Mouse (Mus musculus): ENCODE results near the gene Ankrd24. TPM values are rescaled to one million over a fixed set of nuclear protein-coding genes. Genes with fewer than 3 reads are reported as not detected.
"Not testable (repeated sequence)": the region's sequence is repeated elsewhere in the genome, so short reads cannot be mapped to it uniquely, and the experiment has no call there.

Gene Ankrd24
- total RNA-seq, 2 experiments from 2014 or later, result 32.5 to 36.3 TPM

GRCm38 (mm10) chr10:81604968-81605665, 23.2 kb upstream of the Ankrd24 start:
- DNase-seq (ENCODE audit: low spot score in 2 of 2), result peak; percentile 86 to 91

- no peak for DNase-seq (ENCODE audit: low spot score in 2 of 2)
Measured at GRCm38 (mm10) chr10:81605666-81605973, 22.7 kb upstream of the Ankrd24 start.

- DNase-seq (ENCODE audit: low spot score in 2 of 2), result peak; percentile 90 to 98
Measured at GRCm38 (mm10) chr10:81605974-81606751, 22.2 kb upstream of the Ankrd24 start, which contains the start of gene BC025920. TSS of gene BC025920 (plus strand) at chr10:81606270.

- DNase-seq (ENCODE audit: low spot score in 2 of 2), result no peak
Measured at GRCm38 (mm10) chr10:81608308-81608707, 20.0 kb upstream of the Ankrd24 start.

DNA sequence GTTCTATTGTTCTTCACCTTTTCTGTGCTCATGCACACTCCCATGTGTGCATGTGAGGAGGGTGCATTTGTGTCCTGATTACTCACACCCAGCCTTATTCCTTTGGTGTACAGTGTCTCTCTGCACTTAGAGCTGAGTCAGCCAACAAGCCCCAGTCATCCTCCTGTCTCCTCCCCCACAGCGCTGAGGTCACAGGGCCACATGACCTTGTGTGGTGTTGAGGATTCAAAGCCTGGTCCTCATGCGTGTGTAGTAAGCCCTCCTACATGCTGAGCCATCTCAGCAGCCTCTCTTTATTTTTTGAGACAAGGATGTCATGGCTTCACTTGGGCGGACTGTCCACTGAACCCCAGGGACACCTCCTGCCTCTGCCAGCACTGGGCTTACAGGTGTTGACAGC, 15.6 kb upstream of the Ankrd24 start:
- DNase-seq (ENCODE audit: low spot score in 2 of 2), result no peak

- peak in 1 of 2 experiments; percentile 76 for DNase-seq (ENCODE audit: low spot score in 2 of 2)
Measured at GRCm38 (mm10) chr10:81615486-81615885, 12.9 kb upstream of the Ankrd24 start.

DNA sequence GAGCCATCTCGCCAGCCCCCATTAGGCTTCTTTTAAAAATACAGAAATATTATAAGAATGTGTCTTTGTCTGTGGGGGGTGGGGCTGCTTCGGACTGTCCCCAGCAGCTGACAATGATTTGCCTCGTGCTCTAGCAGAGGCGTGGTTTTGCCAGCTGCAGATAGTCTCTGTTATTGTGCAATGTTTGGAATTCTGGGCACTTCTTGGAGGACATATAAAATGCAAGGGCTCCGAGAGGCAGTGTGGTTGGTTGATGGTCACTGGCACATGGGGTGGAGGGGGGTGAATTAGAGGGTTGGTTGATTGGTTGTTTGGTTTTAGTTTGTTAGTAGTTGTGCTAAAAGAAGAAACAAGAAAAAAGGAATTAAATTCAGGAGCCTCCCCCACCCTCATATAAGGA, 8.4 kb upstream of the Ankrd24 start:
- DNase-seq (ENCODE audit: low spot score in 2 of 2), result no peak

- DNase-seq (ENCODE audit: low spot score in 2 of 2), result no peak
Measured at GRCm38 (mm10) chr10:81620786-81621185, 7.6 kb upstream of the Ankrd24 start.

GRCm38 (mm10) chr10:81623441-81623840, 4.9 kb upstream of the Ankrd24 start:
- DNase-seq (ENCODE audit: low spot score in 2 of 2), result no peak

GRCm38 (mm10) chr10:81626101-81626993, 2.0 kb upstream of the Ankrd24 start:
- DNase-seq (ENCODE audit: low spot score in 2 of 2), result no peak

- peak; percentile 92 to 95 for DNase-seq (ENCODE audit: low spot score in 2 of 2)
Measured at GRCm38 (mm10) chr10:81626994-81627835, 1.1 kb upstream of the Ankrd24 start, which contains the start of gene Sirt6. TSS of gene Sirt6 (minus strand) at chr10:81627797.

DNA sequence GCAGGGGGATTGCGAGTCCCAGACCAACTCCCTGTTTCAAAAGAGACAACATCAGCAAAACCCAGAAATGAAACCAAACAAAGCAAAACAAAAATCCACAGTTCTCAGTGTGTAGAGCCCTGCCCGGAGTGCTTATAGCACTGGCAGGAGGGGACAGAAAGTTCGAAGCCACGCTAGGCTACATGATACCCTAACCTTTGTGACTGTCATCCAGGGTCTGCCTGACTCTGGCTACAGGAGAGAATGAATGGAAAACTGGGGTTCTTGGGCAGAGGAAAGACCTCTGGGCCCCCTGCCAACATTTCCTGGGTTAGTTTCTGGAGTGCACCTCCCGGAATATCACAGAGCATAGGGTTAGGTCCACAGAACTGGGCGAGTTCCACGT, 512 bp upstream of the Ankrd24 start:
- DNase-seq (ENCODE audit: low spot score in 2 of 2), result no peak

DNA sequence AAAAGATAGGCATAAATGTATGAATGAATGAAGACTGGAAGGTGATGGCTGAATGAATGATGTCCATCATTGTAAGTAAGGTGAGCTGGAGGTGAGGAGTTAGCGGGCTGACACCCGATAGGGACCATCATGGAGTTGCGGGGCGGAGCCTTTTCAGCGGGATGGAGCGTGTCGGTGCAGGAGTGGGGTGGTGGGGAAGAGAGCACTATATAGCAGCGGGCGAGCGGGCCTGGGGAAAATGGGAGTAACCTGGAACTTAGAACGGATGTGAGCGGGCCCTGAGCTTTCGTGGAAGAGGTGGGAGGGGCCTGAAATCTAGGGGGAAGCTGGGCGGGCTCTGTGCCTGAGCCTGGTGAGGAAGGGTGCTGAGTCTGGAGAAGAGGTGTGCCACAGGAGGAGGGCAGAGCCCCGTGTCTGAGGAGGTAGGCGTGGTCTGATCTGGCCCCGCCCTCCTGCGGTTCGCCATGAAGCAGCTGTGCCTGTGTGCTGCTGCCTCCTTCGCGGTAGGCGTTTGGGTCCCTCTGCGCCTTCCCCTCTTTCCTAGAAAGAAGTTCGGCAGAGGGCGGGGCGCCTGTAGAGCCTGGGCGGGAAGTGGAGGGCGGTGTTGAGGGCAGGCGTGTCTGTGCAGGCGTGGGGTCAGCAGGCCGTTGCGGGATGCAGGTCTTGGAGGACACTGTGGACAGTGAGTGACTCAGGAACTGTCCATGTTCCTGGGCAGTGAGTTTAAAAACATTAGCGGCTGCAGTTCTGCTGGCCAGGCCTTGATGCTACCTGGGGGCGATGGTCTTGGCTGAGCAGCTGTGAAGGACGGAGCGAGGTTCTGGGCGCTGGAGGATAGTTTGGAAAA, 5.1 kb downstream of the Ankrd24 start:
- DNase-seq (ENCODE audit: low spot score in 2 of 2), result peak; percentile 69 to 75

GRCm38 (mm10) chr10:81636338-81636737, 8.0 kb downstream of the Ankrd24 start:
- no peak for DNase-seq (ENCODE audit: low spot score in 2 of 2)

DNA sequence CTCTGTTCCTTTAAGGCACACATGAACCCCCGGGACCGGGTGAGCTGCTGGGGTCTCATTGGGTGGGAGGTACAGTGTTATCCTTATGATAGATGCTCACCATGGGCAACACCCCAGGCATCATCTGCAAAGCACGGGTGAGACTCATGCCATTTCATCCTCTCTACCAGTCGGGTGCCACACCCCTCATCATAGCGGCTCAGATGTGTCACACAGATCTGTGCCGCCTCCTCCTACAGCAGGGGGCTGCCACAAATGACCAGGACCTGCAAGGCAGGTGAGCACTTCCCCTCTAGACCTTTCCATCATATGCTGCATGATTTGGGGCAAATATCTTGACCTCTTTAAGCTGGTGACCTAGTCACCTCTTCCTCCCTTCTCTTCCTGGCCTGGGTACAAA, 9.8 kb downstream of the Ankrd24 start:
- no peak for DNase-seq (ENCODE audit: low spot score in 2 of 2)

DNA sequence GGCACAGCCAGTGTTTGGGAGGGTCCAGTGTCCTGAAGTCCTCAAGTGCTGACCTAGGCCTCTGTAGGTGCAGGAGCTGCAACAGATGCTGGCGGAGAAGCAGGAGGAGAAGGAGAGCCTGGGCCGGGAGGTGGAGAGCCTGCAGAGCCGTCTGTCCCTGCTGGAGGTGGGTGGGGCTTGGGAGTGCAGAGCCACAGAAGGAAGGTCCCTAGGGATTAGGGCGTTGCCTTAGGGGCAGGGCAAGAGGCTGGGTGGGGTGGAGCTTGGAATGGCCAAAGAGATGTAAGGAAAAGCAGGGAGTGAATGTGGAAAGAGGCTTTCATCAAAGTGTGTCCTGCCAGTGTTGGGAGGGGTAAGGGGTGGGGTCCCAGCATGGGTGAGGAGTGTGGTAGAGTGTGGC, 12.5 kb downstream of the Ankrd24 start:
- not testable (repeated sequence) for DNase-seq (ENCODE audit: low spot score in 2 of 2)

DNA sequence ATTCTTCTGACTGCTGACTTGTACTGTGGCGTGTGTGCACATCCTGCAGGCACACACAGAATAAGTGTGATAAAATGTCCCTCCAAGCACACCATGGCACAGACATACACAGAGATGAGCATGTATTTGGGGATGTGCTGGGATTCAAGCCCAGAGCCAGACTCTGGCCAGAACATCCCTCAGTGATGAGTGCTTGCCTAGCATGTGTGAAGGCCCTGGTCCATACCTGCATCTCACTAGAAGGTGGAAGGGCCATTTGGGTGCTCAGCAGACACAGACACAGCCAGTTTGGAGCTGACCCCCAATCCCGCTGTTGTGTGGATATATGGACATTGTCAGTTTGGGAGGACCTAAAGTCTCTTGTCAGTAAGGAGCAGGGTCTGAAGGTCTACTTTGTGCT, 13.2 kb downstream of the Ankrd24 start:
- no peak for DNase-seq (ENCODE audit: low spot score in 2 of 2)

DNA sequence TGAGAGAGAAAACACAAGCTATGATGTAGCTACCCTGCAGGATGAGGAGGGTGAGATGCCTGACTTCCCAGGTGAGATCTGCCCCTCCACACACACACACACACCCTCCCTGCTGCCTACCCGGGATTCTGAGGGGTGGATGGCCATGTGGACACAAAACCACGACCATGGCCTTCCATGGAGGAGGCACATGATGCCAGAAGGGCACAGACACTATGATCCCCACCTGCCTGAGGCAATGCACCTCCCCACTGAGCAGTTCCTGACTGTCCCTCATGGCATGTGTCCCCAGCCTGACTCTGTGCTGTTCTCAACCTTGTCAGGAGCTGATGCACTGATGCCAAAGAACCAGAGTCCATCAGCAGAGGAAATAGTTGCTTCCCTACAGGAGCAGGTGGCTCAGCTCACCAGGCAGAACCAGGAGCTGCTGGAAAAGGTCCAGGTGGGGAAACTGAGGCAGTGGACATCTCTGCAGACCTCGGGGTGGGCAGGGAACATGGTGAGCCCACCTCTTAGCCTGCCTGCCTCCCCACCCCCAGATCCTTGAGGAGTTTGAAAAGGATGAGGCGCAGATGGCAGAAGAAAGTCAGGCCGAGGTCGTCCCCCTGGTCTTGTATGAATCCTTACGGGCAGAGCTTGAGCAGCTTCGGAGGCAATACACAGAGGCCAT, 13.8 kb downstream of the Ankrd24 start:
- no peak for DNase-seq (ENCODE audit: low spot score in 2 of 2)
